Mouse (Mus musculus): ENCODE data around the gene Timm17b. TPM values are rescaled to one million over a fixed set of nuclear protein-coding genes. Genes with fewer than 3 reads are reported as not detected.

Gene Timm17b
- polyA plus RNA-seq, 1 experiment, result 74.8 TPM

DNA sequence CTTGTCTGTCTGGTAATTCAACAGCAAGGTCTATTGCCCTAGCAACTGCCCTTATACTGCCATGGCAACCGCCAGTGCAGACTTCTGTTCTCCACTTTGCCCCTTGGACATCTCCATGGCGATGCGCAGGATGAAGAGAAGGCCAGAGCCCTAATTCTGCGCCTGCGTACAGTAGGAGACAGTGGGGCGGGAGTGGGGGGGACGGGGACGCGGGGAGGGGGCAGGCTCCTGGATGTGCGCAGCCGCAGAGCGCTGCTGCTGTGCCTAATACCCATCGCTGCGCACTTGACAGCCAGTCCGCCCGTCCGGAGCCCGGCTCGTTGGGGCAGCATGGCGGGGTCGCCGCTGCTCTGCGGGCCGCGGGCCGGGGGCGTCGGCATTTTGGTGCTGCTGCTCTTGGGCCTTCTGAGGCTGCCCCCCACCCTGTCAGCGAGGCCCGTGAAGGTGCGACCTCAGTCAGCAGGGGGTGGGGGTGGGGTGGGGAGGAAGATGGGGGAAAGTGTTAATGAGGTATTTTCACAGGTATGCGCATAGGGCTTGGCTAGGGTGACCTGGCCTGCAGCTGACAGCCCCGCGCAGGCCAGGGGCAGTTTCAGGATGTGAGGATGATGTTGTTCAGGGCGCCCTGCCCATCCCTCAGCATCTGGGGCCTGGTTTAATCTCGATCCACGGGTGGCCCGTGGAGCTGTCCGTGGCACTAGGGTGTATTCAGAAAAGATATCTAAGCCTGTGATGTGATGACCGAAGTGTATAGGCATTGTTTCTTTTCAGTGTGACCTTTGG, 20.6 kb downstream of the Timm17b start, which contains the start of gene Pcsk1n:
Pcsk1n (plus strand) TSS at position 222 of the 783 bp plus-strand sequence.
- 13% methylated on average over 32 of the region's 40 CpGs for WGBS
- H3K4me3 ChIP-seq (ENCODE audit: control insufficient read depth, insufficient read depth, low read length), result no peak within 1 kb of the TSS

GRCm38 (mm10) chrX:7922032-7922431, 22.9 kb downstream of the Timm17b start:
- no peaks in the 10 kb centered on the region for H3K4me1 ChIP-seq (replicated peaks; ENCODE audit: control insufficient read depth, insufficient read depth, low read length)
- no peak for TF ChIP-seq POLR2A (IDR thresholded peaks at IDR 0.05; ENCODE audit: control insufficient read depth, extremely low read depth, insufficient read depth, low read length, poor library complexity)
- no peak for TF ChIP-seq CTCF (IDR thresholded peaks at IDR 0.05; ENCODE audit: borderline replicate concordance, control insufficient read depth, extremely low read depth, insufficient read depth, low read length, poor library complexity)
- H3K36me3 ChIP-seq (ENCODE audit: control insufficient read depth, insufficient read depth, low read length), result no peaks in the 10 kb centered on the region
- H3K27ac ChIP-seq (ENCODE audit: control insufficient read depth, insufficient read depth, low read length), result no peak overlapping the region
- DNase-seq, result no peak
- H3K27me3 ChIP-seq (ENCODE audit: control insufficient read depth, insufficient read depth, low read length), result peaks cover 11% of the 10 kb centered on the region; the same call in 1 of the 2 replicates
- under 1% methylated on average over 44 of the region's 48 CpGs for WGBS
- H3K4me3 ChIP-seq (ENCODE audit: control insufficient read depth, insufficient read depth, low read length), result no peak overlapping the region

More for the DNA sequence above, 20.6 kb downstream of the Timm17b start, which contains the start of gene Pcsk1n:
- no peak for DNase-seq
- TF ChIP-seq CTCF (IDR thresholded peaks at IDR 0.05; ENCODE audit: borderline replicate concordance, control insufficient read depth, extremely low read depth, insufficient read depth, low read length, poor library complexity), result no peak
- TF ChIP-seq POLR2A (IDR thresholded peaks at IDR 0.05; ENCODE audit: control insufficient read depth, extremely low read depth, insufficient read depth, low read length, poor library complexity), result no peak
- no peaks in the 10 kb centered on the region for H3K4me1 ChIP-seq (replicated peaks; ENCODE audit: control insufficient read depth, insufficient read depth, low read length)
- H3K36me3 ChIP-seq (ENCODE audit: control insufficient read depth, insufficient read depth, low read length), result no peaks in the 10 kb centered on the region
- no peak within 1 kb of the TSS for H3K27ac ChIP-seq (ENCODE audit: control insufficient read depth, insufficient read depth, low read length)
- H3K27me3 ChIP-seq (ENCODE audit: control insufficient read depth, insufficient read depth, low read length), result peaks cover 11% of the 10 kb centered on the region; the same call in 1 of the 2 replicates

GRCm38 (mm10) chrX:7926266-7926665, 27.1 kb downstream of the Timm17b start:
- Histone ChIP-seq H3K4me3 (ENCODE audit: control insufficient read depth, insufficient read depth, low read length) (no peak overlapping the region), H3K27me3 (ENCODE audit: control insufficient read depth, insufficient read depth, low read length) (peaks cover 9% of the 10 kb centered on the region; the same call in 1 of the 2 replicates), H3K27ac (ENCODE audit: control insufficient read depth, insufficient read depth, low read length) (no peak overlapping the region), H3K36me3 (ENCODE audit: control insufficient read depth, insufficient read depth, low read length) (no peaks in the 10 kb centered on the region), H3K4me1 (replicated peaks; ENCODE audit: control insufficient read depth, insufficient read depth, low read length) (no peaks in the 10 kb centered on the region)
- TF ChIP-seq POLR2A (IDR thresholded peaks at IDR 0.05; ENCODE audit: control insufficient read depth, extremely low read depth, insufficient read depth, low read length, poor library complexity) (no peak), CTCF (IDR thresholded peaks at IDR 0.05; ENCODE audit: borderline replicate concordance, control insufficient read depth, extremely low read depth, insufficient read depth, low read length, poor library complexity) (no peak)
- DNase-seq, result no peak
- WGBS, result 90% methylated on average over 6 of the region's 6 CpGs

- no peak for DNase-seq
- no peaks in the 10 kb centered on the region for H3K36me3 ChIP-seq (ENCODE audit: control insufficient read depth, insufficient read depth, low read length)
- WGBS, result 16% methylated on average over 10 of the region's 10 CpGs
- H3K4me3 ChIP-seq (ENCODE audit: control insufficient read depth, insufficient read depth, low read length), result no peak overlapping the region
- peaks cover 9% of the 10 kb centered on the region; the same call in 1 of the 2 replicates for H3K27me3 ChIP-seq (ENCODE audit: control insufficient read depth, insufficient read depth, low read length)
- no peak overlapping the region for H3K27ac ChIP-seq (ENCODE audit: control insufficient read depth, insufficient read depth, low read length)
- H3K4me1 ChIP-seq (replicated peaks; ENCODE audit: control insufficient read depth, insufficient read depth, low read length), result no peaks in the 10 kb centered on the region
- TF ChIP-seq CTCF (IDR thresholded peaks at IDR 0.05; ENCODE audit: borderline replicate concordance, control insufficient read depth, extremely low read depth, insufficient read depth, low read length, poor library complexity) (no peak), POLR2A (IDR thresholded peaks at IDR 0.05; ENCODE audit: control insufficient read depth, extremely low read depth, insufficient read depth, low read length, poor library complexity) (no peak)
Observed at GRCm38 (mm10) chrX:7927116-7927515, 28.0 kb downstream of the Timm17b start.

DNA sequence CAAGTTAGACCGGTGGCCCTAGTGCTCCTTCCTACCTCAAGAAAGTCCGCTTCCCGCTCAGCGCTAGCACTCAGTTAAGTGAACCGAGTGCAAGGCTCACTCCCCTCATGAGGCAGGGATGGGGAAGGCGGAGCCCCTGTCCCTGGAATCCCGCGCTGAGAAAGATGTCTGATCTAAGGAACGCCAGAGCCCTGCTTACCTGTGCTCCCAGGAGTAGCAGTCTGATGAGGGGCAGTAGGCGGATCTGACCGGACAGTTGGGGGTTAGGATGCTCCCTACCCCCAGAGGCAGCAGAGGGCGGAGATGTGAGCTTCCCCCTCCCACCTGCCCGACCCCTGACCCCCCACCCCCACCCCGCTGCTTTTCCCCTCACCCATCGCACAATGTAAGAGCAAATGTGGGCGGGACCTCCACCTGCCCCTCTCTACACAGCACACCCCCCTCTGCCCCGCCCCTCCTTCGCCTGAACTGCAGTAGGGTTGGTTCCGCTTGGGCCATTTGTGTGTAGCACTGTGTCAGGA, 29.2 kb downstream of the Timm17b start, which contains the start of gene Eras:
Eras (minus strand) TSS at position 338 of the 521 bp plus-strand sequence.
- H3K27ac ChIP-seq (ENCODE audit: control insufficient read depth, insufficient read depth, low read length), result no peak within 1 kb of the TSS
- no peak for DNase-seq
- no peaks in the 10 kb centered on the region for H3K36me3 ChIP-seq (ENCODE audit: control insufficient read depth, insufficient read depth, low read length)
- TF ChIP-seq CTCF (IDR thresholded peaks at IDR 0.05; ENCODE audit: borderline replicate concordance, control insufficient read depth, extremely low read depth, insufficient read depth, low read length, poor library complexity), result no peak
- TF ChIP-seq POLR2A (IDR thresholded peaks at IDR 0.05; ENCODE audit: control insufficient read depth, extremely low read depth, insufficient read depth, low read length, poor library complexity), result no peak
- no peaks in the 10 kb centered on the region; the same call in 1 of the 2 replicates for H3K27me3 ChIP-seq (ENCODE audit: control insufficient read depth, insufficient read depth, low read length)
- no peaks in the 10 kb centered on the region for H3K4me1 ChIP-seq (replicated peaks; ENCODE audit: control insufficient read depth, insufficient read depth, low read length)
- H3K4me3 ChIP-seq (ENCODE audit: control insufficient read depth, insufficient read depth, low read length), result no peak within 1 kb of the TSS
- 43% methylated on average over 17 of the region's 19 CpGs for WGBS

DNA sequence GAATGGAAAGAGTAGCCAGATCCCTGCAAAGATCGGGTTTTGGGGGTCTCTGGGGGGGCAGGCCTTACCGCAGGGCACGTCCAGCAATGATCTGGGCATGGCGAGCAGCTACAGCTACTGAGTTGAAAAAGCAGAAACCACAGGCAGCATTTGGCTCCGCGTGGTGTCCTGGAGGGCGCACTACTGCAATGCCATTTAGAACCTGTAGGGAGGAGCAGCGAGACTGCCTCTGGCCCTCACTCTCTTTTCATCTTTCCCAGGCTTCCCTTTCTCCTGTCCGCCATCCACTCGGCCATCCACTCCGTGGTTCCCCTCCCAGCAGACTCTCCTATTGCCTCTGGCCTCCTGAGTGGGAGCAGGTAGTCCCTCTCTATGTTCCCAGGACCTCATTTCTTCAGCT, 37.7 kb downstream of the Timm17b start:
- no peaks in the 10 kb centered on the region for H3K4me1 ChIP-seq (replicated peaks; ENCODE audit: control insufficient read depth, insufficient read depth, low read length)
- TF ChIP-seq CTCF (IDR thresholded peaks at IDR 0.05; ENCODE audit: borderline replicate concordance, control insufficient read depth, extremely low read depth, insufficient read depth, low read length, poor library complexity) (no peak), POLR2A (IDR thresholded peaks at IDR 0.05; ENCODE audit: control insufficient read depth, extremely low read depth, insufficient read depth, low read length, poor library complexity) (no peak)
- no peak for DNase-seq
- WGBS, result 73% methylated on average over 11 of the region's 11 CpGs
- H3K27ac ChIP-seq (ENCODE audit: control insufficient read depth, insufficient read depth, low read length), result no peak overlapping the region
- H3K36me3 ChIP-seq (ENCODE audit: control insufficient read depth, insufficient read depth, low read length), result no peaks in the 10 kb centered on the region
- no peaks in the 10 kb centered on the region for H3K27me3 ChIP-seq (ENCODE audit: control insufficient read depth, insufficient read depth, low read length)
- no peak overlapping the region for H3K4me3 ChIP-seq (ENCODE audit: control insufficient read depth, insufficient read depth, low read length)

Data from thymus, adult 2 months (tissue).